Mouse (Mus musculus) E14TG2a.4 (cell line): ENCODE measurements around the gene Nptxr.

Source experiments
- H3K27me3 ChIP-seq: 2 replicates; pipeline ENCODE4 v1.6.1; 2014; ENCODE audit warnings: low read length, control low read depth; ENCODE audit not compliant: insufficient read depth
- H3K36me3 ChIP-seq: 2 replicates; pipeline ENCODE4 v1.6.1; 2014; ENCODE audit warnings: low read length, control low read depth; ENCODE audit not compliant: insufficient read depth
- H3K4me1 ChIP-seq: replicated peaks from 2 replicates; pipeline ENCODE4 v1.6.1; 2014; ENCODE audit warnings: low read depth, low read length, control low read depth
- H3K4me3 ChIP-seq: replicated peaks from 2 replicates; pipeline ENCODE4 v1.5.1; 2014; ENCODE audit warnings: mild to moderate bottlenecking, low read length
- H3K9me3 ChIP-seq: 2 replicates; pipeline ENCODE4 v1.6.1; 2014; ENCODE audit warnings: low read length, control low read depth
- CTCF ChIP-seq: conservative IDR thresholded peaks from 2 replicates; pipeline ENCODE4 v1.5.1; 2014; ENCODE audit warnings: low read length

Gene Nptxr

DNA sequence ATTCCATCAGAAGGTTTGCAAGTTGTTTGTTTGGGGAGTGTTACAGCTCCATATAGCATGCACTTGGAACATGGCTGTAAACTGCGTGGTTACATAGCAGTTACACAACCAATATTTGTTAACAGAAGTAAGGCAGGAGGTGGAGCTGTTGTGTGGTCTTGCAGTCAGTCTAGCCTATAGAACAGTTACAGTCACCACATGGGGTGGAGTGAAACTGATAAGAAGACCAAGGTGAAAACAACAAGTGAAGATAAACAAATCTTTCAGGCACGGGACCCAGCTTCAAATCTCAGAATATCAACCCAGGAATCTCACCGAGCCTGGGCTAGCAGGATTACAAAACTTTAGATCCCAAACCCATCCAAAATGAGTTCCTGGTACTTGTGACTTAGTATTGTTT lies 63.8 kb downstream of the Nptxr start:
- Histone ChIP-seq H3K36me3 (peaks cover 37% of the 10 kb centered on the region), H3K4me1 (peaks cover 52% of the 10 kb centered on the region), H3K9me3 (no peaks in the 10 kb centered on the region), H3K4me3 (no peak overlapping the region; the same call in 1 of the 2 replicates), H3K27me3 (peaks cover 5% of the 10 kb centered on the region; the same call in 1 of the 2 replicates)
- TF ChIP-seq CTCF: no peak
